Mouse (Mus musculus): ENCODE measurements around the gene Slc25a4.
"Not testable (repeated sequence)": the region's sequence is repeated elsewhere in the genome, so short reads cannot be mapped to it uniquely, and the experiment has no call there.

Gene Slc25a4

GRCm38 (mm10) chr8:46210404-46211315 is at the start of gene Slc25a4:
TSS of gene Slc25a4 (minus strand) at chr8:46211284.
- peak; percentile 97 for DNase-seq (ENCODE audit: low spot score)

DNA sequence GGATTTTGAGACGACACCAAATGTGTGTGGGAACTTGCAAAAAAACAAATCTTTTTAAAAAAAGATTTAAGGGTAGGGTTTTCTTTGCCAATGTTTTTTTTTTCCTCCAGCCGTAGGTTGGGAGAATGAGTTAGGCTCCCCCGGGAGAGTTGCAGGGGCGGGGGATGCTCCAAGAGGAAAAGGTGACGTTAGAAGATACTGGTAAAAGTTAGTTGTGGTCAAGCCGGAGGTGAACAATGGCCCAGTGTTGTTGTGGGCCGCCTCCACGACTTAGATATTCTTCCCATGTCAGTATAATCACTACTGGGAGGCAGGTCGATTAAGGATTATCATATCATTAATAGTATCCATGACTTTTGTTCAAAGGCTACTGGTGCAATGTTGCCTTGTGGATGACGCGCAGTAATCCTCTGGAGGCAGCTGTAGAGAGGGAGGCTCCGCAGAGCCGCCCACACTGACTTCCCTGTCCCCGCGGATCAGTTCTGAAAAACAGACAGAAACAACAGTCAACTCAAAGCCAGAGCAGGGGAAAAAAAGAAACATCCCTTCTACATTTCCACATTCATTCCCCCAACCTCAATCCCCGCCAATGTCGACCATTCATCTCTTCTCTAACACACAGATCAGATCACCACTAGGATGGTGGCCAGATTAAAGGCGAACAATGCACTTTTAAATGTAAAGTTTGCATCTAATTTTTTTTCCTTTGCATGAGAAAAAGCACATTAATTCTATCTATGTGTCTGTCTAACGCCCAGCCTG is 47.0 kb upstream of the Slc25a4 start:
- DNase-seq (ENCODE audit: low spot score): no peak

DNA sequence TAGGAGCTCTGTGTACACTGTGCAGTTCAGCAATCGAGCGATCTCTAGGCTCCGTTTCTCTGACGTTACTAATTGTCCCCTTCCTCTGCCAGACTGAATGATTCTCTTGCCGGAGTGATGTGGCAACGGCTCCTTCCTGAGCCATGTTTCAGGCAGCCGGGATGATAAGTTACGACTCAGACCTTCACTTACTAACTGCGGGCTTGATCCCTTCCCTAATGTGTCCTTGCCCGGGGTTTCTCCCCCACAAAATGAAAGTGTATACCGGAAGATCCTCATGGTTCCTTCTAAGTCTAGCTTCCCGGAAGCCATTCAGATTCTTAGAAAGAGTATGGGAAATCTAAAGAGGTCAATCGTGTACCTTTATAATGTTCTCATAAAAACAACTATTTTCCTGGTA is 41.4 kb upstream of the Slc25a4 start:
- no peak for DNase-seq (ENCODE audit: low spot score)

DNA sequence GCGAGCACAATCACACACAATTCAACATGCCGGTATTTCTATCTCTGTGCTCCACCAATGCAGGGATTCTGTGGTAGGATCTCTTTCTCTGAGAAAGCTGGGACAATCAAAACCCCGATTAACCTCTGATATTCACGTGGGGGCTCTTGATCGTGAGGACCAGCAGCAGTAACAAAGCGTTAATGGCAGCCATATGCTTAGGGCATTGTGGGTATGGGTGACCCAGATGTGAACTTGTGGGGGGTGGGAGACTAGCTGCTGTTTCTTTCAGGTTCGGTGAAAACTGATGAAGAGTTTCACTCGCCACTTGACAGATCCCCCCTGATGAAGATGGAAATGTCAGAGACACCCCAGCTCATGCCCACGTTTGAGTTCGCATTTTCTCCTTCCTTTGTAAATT is 40.5 kb upstream of the Slc25a4 start:
- no peak for DNase-seq (ENCODE audit: low spot score)

DNA sequence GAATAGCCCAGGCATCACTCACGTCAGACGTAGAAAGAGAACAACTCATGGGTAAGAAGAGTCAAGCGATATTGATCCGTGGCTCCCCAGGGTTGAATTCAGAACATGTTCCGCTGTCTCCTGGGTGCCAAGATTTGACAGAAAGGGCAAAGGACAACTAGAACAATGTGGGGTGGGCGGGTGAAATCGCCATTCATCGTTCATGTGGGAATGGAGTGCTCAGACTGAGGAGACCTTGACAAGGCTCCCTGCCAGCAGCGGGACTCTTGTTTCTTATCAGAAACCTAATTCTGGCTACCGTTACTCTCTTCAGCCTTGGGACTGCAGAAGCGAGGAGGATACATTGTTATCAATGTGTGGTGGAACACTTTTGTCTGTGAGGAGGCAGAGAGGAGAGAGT is 35.3 kb upstream of the Slc25a4 start:
- no peak for DNase-seq (ENCODE audit: low spot score)

GRCm38 (mm10) chr8:46242946-46243345 is 31.9 kb upstream of the Slc25a4 start:
- DNase-seq (ENCODE audit: low spot score): no peak

DNA sequence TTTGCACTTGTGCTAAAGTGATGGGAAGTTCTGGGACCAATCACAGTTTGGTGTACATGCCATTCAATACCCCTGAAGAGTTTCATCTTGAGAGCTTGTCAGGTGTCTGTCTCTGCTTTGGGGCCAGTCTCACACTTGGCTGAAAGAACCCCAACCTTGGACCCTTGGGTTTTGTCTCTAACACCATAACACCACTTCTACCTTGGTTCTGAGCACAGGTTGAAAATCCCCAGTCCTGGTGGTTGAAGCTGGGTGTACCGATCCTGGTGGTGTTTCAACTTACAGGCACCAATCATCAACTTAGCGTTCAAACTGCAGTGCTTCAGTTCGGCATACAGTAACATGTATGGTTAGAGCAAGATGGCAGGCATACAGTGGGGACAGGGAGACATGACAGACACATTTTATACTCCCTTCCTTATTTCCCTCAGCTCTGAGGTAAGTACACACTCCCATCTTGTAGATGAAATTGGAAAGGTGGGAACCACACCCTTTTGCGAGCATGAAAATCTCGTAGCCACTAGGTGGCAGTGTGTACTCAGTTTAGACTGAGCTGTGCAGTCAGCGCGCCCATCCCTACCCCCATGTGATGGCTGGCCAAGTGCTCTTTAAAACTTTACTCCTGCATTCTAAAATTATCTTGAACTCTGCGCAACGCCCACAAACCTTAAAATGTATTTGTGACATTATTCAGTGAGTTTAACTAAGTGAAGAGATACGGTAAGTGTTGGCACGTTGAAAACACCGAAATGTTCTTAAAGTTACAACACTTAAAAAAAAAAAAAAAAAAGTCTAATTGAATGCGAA is 30.7 kb upstream of the Slc25a4 start:
- peak; percentile 81 for DNase-seq (ENCODE audit: low spot score)

DNA sequence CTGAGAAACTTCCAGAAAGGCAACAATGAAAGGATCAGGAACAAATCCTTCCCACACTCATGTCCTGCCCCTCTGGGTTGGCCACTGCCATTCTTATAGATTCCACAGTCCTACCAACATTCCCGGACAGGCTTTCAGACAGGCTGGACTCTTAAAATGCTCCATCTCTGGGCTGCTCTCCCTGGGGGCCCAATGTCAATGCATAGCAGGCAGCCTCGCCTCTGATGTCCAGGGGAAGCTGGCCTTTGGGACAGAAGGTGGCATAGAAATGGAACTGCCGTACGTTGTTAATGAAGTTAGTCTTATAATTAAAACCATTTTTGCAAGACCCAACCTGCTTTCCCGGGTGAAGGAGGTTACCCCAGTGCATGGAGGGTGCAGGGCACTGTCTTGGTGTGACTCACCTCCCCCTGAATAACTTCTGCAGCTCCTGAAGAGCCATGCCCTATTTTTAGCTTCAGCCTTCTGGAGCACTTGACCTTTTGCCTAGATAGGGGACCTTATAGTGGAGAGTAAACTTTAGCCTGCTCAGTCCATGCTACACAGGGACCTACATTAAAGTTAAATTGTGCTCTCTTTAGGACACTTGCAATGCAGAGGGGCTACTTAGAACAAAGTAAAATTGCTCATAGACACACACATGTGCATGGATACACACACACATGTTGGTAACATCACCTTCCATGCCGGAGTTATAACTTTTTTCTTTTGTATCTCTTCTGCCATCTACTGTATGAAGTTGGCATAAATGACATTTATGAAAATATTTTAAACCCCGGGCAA is 25.5 kb upstream of the Slc25a4 start:
- peak; percentile 41 for DNase-seq (ENCODE audit: low spot score)

- DNase-seq (ENCODE audit: low spot score): no peak
Observed at GRCm38 (mm10) chr8:46234736-46235135, 23.7 kb upstream of the Slc25a4 start.

DNA sequence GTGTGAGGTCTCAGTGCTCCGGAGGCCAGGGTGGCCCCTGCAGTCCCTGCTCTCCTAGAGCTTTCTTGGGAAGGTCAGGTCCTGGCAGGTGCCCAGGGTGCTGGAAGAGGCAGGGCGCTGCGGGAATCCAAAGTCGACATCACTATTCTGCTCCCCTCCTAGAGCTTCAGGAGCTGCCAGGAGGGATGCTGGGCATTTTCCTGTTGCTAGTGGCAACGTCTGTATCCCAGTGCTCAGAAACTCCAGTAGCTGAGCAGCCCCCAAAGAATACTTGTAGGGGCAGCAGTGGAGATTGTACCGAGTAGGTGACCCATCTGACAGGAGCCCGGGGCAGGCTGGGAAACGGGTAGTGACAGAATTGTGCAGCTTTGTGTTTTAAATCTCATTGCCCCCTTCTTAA is 21.7 kb upstream of the Slc25a4 start:
- DNase-seq (ENCODE audit: low spot score): no peak

GRCm38 (mm10) chr8:46231968-46232367 is 20.9 kb upstream of the Slc25a4 start:
- DNase-seq (ENCODE audit: low spot score): not testable (repeated sequence)

DNA sequence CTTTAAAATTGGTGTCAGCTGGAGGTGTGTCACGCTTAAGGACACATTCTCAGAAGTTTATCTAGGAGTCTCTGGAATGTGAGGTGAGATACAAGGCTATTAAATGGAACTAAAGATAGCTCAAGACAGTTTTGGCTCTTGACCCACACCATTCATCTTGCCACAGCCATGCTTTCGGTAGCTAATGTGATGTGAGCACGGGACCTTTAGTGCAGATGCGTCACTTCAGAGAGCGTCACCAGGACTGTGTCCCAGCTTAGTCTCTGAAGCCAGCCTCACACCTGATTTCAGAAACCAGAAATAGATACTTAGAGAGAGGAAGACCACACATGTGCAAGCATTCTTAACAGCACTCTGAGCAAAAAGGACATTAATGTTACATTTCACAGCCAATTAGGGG is 15.5 kb upstream of the Slc25a4 start:
- no peak for DNase-seq (ENCODE audit: low spot score)

GRCm38 (mm10) chr8:46225501-46225900 is 14.4 kb upstream of the Slc25a4 start:
- DNase-seq (ENCODE audit: low spot score): peak; percentile 21

GRCm38 (mm10) chr8:46220566-46220965 is 9.5 kb upstream of the Slc25a4 start:
- DNase-seq (ENCODE audit: low spot score): no peak

GRCm38 (mm10) chr8:46216838-46217237 is 5.8 kb upstream of the Slc25a4 start:
- DNase-seq (ENCODE audit: low spot score): peak; percentile 90

GRCm38 (mm10) chr8:46213971-46214480 is 2.9 kb upstream of the Slc25a4 start:
- no peak for DNase-seq (ENCODE audit: low spot score)

- DNase-seq (ENCODE audit: low spot score): peak; percentile 54
Observed at GRCm38 (mm10) chr8:46212194-46212593, 1.1 kb upstream of the Slc25a4 start.

DNA sequence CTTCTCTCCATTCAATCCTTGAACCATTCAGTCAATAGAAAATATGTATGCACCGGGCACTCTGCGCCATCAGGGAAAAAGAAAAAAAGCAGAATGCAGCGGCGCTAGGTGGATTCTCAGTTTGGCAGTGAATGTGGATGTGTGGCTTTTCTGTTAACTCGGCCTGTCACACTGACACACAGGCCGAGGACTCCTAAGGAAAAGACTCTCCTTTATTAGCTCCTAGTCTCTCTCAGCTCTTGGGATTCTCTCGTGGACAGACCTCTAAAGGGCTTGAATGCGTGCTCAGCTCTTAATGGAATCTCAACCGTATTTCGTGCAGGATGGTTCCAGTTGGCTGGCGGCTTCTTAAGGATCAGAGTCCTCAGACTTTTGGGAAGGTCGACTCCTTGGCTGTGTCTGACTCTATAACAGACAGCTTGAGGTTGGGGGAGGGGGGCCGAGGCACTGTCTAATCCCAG is 557 bp upstream of the Slc25a4 start:
- DNase-seq (ENCODE audit: low spot score): peak; percentile 55

DNA sequence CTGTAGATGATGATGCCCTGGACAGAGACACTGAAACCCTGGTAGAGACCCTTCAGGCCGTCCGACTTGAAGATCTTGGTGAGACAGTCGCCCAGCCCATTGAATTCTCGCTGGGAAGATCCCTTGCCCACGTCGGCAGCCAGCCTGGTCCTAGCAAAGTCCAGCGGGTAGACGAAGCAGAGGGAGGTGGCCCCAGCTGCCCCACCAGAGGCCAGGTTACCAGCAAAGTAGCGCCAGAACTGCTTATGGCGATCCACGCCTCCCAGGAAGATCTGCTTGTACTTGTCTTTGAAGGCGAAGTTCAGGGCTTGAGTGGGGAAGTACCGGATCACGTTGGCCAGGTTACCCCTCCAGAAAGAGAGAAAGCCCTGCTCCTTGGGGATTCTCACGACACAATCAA is 2.0 kb downstream of the Slc25a4 start:
- no peak for DNase-seq (ENCODE audit: low spot score)

GRCm38 (mm10) chr8:46208354-46208753 is 2.7 kb downstream of the Slc25a4 start:
- peak; percentile 60 for DNase-seq (ENCODE audit: low spot score)

GRCm38 (mm10) chr8:46206107-46206506 is 5.0 kb downstream of the Slc25a4 start:
- no peak for DNase-seq (ENCODE audit: low spot score)
